Mouse (Mus musculus) neural tube, embryonic 12.5 days (tissue): ENCODE results near the gene Smc3. TPM values are rescaled to one million over a fixed set of nuclear protein-coding genes. Genes with fewer than 3 reads are reported as not detected.
A peak's percentile ranks its signal among the peaks of the same experiment; 100 is the strongest.

Experiments used
- ATAC-seq: fragments of 200-750 bp; cut with Nextera tagmentation; 2 replicates; pipeline ENCODE4 v1.8.0; 2017; ENCODE audit warnings: low read depth, mild to moderate bottlenecking, moderate TSS enrichment, moderate library complexity; ENCODE audit not compliant: low FRiP score
- H3K27ac ChIP-seq: fragments of 300-500 bp; sonication (generic); 2 replicates; pipeline ENCODE4 v1.5.1; 2016
- H3K27me3 ChIP-seq: fragments of 300-500 bp; sonication (generic); replicated peaks from 2 replicates; pipeline ENCODE4 v1.6.1; 2016; ENCODE audit warnings: mild to moderate bottlenecking
- H3K36me3 ChIP-seq: fragments of 300-500 bp; sonication (generic); 2 replicates; pipeline ENCODE4 v1.6.1; 2016; ENCODE audit warnings: mild to moderate bottlenecking
- H3K4me1 ChIP-seq: fragments of 300-500 bp; sonication (generic); 2 replicates; pipeline ENCODE4 v1.6.1; 2016
- H3K4me2 ChIP-seq: fragments of 300-500 bp; sonication (generic); replicated peaks from 2 replicates; pipeline ENCODE4 v1.6.1; 2016; ENCODE audit warnings: mild to moderate bottlenecking
- H3K4me3 ChIP-seq: fragments of 300-500 bp; sonication (generic); 2 replicates; pipeline ENCODE4 v1.5.1; 2016
- H3K9ac ChIP-seq: fragments of 300-500 bp; sonication (generic); 2 replicates; pipeline ENCODE4 v1.6.1; 2016; ENCODE audit warnings: mild to moderate bottlenecking
- H3K9me3 ChIP-seq: fragments of 300-500 bp; sonication (generic); 2 replicates; pipeline ENCODE4 v1.6.1; 2016; ENCODE audit warnings: mild to moderate bottlenecking
- WGBS: fragments of 180-500 bp; shearing (Covaris S2); methylation state at CpG from one replicate; pipeline ENCODE4 v1.1.7; 2016; 5-methylcytosine and 5-hydroxymethylcytosine counted together
- polyA plus RNA-seq: library from polyadenylated mRNA; unstranded; fragments of >200 nt; fragmentation: Nextera tagmentation; extraction: Ambion mirVana; gene quantifications from 2 replicates; pipeline ENCODE4 v1.2.1, GENCODE M21; 2016

Gene Smc3
- polyA plus RNA-seq, 1 experiment from 2014 or later, result 75.8 TPM

DNA sequence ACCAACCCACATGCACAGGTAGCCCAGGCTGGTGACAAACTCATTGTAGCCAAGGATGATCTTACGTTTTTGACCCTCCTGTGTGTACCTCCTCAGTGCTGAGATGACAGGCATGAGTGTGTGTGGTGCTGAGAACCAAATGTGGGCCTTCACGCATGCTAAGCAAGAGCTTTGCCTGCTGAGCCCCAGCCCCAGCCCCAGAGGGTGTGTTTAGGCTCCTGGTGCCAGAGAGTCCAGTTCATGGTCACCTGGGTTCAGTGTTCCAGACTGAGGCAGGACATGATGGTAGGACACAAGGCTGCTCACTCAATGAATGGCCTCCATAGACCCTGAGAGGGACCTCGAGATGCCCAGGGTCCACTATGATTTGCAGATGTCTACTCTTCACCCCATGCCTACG, 65.2 kb downstream of the Smc3 start:
- Histone ChIP-seq H3K27me3 (peaks cover 5% of the 10 kb centered on the region; the same call in 1 of the 2 replicates), H3K4me1 (peaks cover 5% of the 10 kb centered on the region; the same call in 1 of the 2 replicates), H3K4me3 (no peak overlapping the region), H3K9me3 (no peaks in the 10 kb centered on the region), H3K27ac (no peak overlapping the region), H3K4me2 (no peak overlapping the region), H3K9ac (no peak overlapping the region), H3K36me3 (no peaks in the 10 kb centered on the region)
- no peak for ATAC-seq
- WGBS, result 88% methylated on average over 4 of the region's 4 CpGs

DNA sequence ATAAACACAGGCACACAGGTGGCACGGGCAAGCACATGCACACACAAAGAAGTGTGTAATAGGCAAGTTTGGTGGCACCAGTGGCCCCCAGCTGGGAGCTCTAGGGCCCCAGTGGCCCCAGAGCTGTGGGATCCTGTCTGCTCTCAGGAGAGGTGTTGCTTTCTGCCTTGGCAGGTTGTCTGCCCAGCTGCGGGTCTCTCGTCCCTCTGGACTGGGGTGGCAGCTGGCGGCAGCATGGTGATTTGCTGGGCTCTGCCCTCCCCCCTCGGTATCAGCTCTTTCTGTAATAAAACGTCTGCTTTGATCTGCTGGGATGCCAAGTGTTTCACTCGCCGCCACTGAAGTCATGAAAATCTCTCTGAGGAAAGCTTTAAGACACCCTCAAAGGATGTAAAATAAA, 66.5 kb downstream of the Smc3 start:
- Histone ChIP-seq H3K27me3 (peaks cover 7% of the 10 kb centered on the region; the same call in 1 of the 2 replicates), H3K4me1 (peaks cover 10% of the 10 kb centered on the region; the same call in 1 of the 2 replicates), H3K9ac (no peak overlapping the region), H3K36me3 (no peaks in the 10 kb centered on the region), H3K4me3 (no peak overlapping the region), H3K9me3 (no peaks in the 10 kb centered on the region), H3K4me2 (no peak overlapping the region), H3K27ac (no peak overlapping the region)
- WGBS, result 17% methylated on average over 8 of the region's 8 CpGs
- no peak for ATAC-seq

DNA sequence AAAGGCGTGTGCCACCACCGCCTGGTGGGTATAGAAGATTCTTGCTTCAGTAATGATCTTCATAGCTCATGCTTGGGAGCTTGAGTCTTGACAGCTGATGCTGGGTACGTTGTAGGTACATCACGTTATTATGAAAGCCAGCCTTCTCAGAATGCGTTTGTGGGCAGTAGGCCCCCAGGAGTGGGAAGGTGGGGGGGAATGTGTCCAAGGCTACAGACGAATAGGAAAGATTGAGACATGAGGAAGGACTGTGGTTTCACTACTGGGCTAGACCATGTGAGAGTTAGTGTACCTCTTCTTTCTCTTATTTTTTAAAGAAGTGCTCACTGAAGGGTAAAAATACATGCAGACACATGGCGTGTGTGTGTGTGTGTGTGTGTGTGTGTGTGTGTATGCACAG, 68.6 kb downstream of the Smc3 start:
- WGBS, result 87% methylated on average over 7 of the region's 7 CpGs
- no peak for ATAC-seq
- Histone ChIP-seq H3K4me1 (peaks cover 10% of the 10 kb centered on the region; the same call in 1 of the 2 replicates), H3K27me3 (peaks cover 11% of the 10 kb centered on the region), H3K27ac (no peak overlapping the region), H3K4me2 (no peak overlapping the region), H3K9me3 (no peaks in the 10 kb centered on the region), H3K4me3 (no peak overlapping the region), H3K9ac (no peak overlapping the region), H3K36me3 (no peaks in the 10 kb centered on the region)

DNA sequence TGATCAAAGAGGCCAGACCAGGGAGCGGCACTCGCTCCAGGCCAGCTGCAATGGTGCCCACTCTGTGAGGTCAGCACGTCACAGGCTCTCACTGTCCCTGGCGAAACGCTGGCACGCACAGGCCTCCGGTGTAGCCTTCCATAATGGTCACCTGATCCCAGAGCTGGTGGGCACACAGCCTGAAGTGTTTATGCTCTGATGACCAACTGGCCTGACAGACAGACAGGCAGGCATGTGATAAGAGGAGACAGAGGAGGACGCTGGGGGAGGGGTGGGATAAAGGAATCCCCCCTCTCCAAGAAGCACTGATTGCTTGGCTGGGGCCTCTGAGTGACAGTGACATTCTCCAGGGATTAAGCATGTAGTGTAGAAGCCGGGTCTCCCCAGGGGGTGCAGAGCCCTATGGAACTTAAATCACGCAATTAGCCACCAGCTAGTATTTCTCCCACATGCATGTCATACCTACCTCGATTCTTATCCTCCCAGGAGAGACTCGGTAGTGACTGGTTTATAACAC, 70.5 kb downstream of the Smc3 start:
- H3K4me1 ChIP-seq, result peaks cover 10% of the 10 kb centered on the region; the same call in 1 of the 2 replicates
- H3K4me3 ChIP-seq, result no peak overlapping the region
- WGBS, result 63% methylated on average over 12 of the region's 12 CpGs
- peaks cover 29% of the 10 kb centered on the region for H3K27me3 ChIP-seq
- no peak for ATAC-seq
- no peak overlapping the region for H3K4me2 ChIP-seq
- no peak overlapping the region for H3K27ac ChIP-seq
- H3K9me3 ChIP-seq, result no peaks in the 10 kb centered on the region
- no peaks in the 10 kb centered on the region for H3K36me3 ChIP-seq
- no peak overlapping the region for H3K9ac ChIP-seq

DNA sequence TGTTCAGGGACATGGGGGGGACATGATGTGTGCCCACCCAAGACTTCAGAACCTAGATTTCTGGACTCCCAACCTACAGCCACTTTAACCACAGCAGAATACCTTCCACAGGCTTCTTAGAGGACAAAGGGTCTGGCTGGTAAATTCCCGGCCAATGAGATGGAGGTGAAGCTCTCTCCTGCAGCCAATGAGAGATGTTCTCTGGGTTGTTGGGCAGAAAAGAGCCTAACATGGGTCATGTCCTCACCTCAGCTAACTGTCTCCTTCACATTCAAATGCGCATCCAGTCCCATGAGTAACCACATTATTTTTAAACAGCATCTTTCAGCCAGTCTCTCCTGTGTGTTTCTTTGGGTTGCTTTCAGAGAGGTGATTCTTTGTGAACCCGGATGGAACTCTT, 71.2 kb downstream of the Smc3 start:
- no peaks in the 10 kb centered on the region for H3K36me3 ChIP-seq
- 57% methylated on average over 3 of the region's 3 CpGs for WGBS
- no peak overlapping the region for H3K4me2 ChIP-seq
- H3K9me3 ChIP-seq, result no peaks in the 10 kb centered on the region
- H3K27me3 ChIP-seq, result peaks cover 37% of the 10 kb centered on the region
- no peak for ATAC-seq
- no peak overlapping the region for H3K9ac ChIP-seq
- no peak overlapping the region for H3K4me3 ChIP-seq
- H3K4me1 ChIP-seq, result peaks cover 15% of the 10 kb centered on the region
- no peak overlapping the region for H3K27ac ChIP-seq

DNA sequence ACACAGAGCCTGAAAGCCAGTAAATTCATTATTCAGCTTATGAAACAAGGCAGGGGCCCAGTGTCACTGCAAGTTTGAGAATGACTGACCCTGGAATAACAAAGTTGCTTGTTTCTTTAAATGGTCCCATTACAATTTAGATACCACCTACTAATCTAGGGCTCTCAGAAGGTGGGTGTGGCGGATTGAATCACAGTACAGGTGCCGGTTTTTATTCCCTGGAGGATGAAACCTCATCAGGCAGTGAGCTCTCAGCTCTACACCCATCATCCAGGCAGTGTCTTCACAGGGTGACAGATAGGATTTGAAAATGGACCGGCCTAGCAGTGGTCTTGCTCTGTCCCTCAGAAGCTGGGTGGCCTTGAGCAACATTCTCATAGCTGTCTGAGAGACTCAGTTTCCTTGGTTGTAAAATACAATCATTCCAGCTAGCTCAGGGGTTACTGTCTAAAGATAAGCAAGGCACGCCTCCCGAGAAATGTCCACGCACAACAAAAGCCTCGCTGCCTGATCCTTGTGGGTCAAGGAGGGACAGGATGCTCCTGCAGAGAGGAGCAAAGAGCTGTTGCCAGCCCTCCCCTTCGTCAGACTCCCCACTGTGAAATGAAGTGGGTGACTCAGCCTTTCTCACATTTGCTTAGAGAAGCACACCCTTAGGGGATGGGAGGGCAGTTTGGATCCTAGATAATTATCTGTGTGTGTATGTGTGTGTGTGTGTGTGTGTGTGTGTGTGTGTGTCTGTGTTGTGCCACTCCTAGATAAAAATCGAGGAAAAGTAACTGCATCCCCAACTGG, 74.1 kb downstream of the Smc3 start:
- Histone ChIP-seq H3K9me3 (no peaks in the 10 kb centered on the region), H3K27ac (no peak overlapping the region), H3K4me3 (no peak overlapping the region), H3K36me3 (no peaks in the 10 kb centered on the region), H3K27me3 (peaks cover 59% of the 10 kb centered on the region), H3K4me2 (no peak overlapping the region), H3K4me1 (peaks cover 26% of the 10 kb centered on the region), H3K9ac (no peak overlapping the region)
- ATAC-seq, result no peak
- 33% methylated on average over 9 of the region's 9 CpGs for WGBS

DNA sequence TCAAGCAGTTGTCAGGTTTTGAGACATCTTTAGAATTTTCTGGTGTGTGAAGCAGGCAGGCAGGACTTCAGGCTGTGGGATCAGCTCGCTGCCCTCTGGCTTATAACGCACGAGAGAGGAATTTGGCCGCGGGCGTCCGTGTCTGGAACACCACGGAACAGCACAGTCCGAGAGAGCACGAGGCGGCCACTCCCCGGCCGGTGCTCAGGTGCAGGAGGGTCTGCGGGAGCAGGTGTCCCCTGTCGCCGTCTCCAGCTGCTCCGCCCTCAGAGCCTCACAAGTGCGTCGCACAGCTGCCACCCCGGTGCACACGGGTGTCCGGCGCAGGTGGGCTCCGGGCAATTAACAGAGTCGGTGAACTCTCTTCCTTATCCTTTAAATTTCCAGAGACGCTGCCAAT, 76.0 kb downstream of the Smc3 start:
- Histone ChIP-seq H3K4me1 (peaks cover 24% of the 10 kb centered on the region), H3K27ac (no peak overlapping the region), H3K27me3 (peaks cover 52% of the 10 kb centered on the region), H3K4me2 (peak overlapping the region; percentile 100), H3K36me3 (no peaks in the 10 kb centered on the region), H3K4me3 (peak overlapping the region; percentile 43), H3K9me3 (no peaks in the 10 kb centered on the region), H3K9ac (no peak overlapping the region)
- WGBS, result 1% methylated on average over 26 of the region's 26 CpGs
- ATAC-seq, result peak; percentile 70

DNA sequence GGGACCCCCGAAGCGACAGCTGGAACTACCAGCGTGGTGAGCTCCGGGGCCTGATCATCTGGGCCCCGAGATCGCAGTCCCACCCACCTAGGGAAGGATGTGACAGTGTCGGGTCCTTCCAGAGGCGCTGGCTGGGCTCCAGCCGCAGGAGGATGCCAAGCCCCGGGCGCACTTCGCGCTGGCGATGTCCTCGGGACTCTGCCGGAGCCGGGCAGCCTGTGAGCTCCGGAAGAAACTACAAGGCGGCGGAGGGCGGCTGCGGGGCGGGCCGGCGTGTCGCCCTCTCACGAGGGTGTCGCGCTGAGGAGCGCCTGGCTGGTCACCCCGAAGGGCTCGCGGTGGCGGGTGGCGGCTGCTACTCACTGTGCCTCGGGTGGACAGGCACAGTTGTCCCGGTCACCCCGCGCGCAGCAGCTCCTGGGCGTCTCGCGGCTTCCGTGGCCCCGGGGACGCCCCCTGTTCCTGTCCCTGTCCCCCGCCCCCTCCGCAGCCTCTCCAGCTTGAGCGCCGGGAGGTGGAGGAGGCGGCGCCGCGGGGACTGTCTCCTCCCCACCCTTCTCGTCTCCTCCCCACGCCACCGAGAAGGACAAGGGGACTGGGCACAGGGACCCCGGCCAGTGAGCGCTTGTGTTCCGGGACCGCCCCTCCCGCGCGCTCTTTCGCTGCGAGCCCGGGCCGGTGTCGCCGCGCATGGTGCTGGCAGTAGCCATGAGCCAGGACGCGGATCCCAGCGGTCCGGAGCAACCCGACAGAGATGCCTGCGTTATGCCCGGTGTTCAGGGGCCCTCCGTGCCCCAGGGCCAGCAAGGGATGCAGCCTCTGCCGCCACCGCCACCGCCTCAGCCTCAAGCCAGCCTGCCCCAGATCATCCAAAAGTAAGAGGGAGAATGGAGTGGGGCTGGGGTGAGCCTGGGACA, 76.8 kb downstream of the Smc3 start, which contains the start of gene Rbm20:
Gene Rbm20 (plus strand): TSS at position 589 of the 917 bp plus-strand sequence.
- Histone ChIP-seq H3K9ac (peak within 1 kb of the TSS; percentile 58), H3K27ac (no peak within 1 kb of the TSS), H3K4me1 (peaks cover 24% of the 10 kb centered on the region), H3K27me3 (peaks cover 52% of the 10 kb centered on the region), H3K9me3 (no peaks in the 10 kb centered on the region), H3K4me2 (peak within 1 kb of the TSS; percentile 100), H3K4me3 (peak within 1 kb of the TSS; percentile 43), H3K36me3 (no peaks in the 10 kb centered on the region)
- peak; percentile 70 for ATAC-seq
- under 1% methylated on average over 81 of the region's 82 CpGs for WGBS

DNA sequence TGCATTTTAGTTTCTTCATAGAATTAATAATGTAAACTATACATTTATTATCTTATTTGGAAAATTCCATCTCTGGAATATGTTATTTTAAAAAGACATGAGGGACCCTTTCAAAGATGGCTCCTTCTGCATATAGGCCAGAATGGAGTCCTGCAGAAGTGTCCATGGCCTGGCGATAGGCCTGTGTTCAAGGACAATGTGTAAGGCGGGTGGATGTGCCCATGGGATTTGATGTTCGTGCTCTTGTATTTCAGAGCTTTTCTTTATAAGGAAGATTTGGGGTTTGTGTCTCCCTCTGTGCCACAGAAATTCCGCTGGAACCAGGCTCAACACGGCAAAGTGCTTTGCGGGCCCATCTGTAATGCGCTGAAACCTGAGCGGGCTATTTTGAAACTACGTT, 79.0 kb downstream of the Smc3 start:
- no peak overlapping the region for H3K27ac ChIP-seq
- H3K4me2 ChIP-seq, result no peak overlapping the region
- no peaks in the 10 kb centered on the region for H3K36me3 ChIP-seq
- no peak overlapping the region for H3K9ac ChIP-seq
- ATAC-seq, result no peak
- WGBS, result 93% methylated on average over 9 of the region's 9 CpGs
- no peaks in the 10 kb centered on the region for H3K9me3 ChIP-seq
- H3K4me1 ChIP-seq, result peaks cover 24% of the 10 kb centered on the region
- peaks cover 48% of the 10 kb centered on the region for H3K27me3 ChIP-seq
- H3K4me3 ChIP-seq, result no peak overlapping the region

DNA sequence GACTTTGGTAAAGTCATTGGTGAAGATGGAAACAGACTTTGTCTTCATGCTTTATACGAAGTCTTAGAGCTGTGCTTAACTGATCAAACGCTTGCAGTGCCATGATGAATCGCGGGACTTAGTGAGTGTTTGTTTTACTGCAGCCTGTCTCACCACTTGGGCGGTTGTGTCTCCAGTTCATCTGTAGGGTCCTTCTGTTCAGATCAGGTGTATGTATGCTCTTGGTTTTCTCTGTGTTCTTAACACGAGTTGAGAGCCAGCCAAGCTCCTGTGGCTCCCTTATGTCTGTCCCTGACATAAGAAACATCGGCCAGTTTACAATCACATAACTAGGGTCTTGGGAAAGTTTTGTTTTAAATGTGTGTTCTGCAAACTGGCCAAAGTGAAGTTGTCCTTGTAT, 79.8 kb downstream of the Smc3 start:
- Histone ChIP-seq H3K4me1 (peaks cover 24% of the 10 kb centered on the region), H3K9me3 (no peaks in the 10 kb centered on the region), H3K27ac (no peak overlapping the region), H3K4me2 (no peak overlapping the region), H3K36me3 (no peaks in the 10 kb centered on the region), H3K4me3 (no peak overlapping the region), H3K27me3 (peaks cover 40% of the 10 kb centered on the region), H3K9ac (no peak overlapping the region)
- 82% methylated on average over 7 of the region's 7 CpGs for WGBS
- no peak for ATAC-seq

DNA sequence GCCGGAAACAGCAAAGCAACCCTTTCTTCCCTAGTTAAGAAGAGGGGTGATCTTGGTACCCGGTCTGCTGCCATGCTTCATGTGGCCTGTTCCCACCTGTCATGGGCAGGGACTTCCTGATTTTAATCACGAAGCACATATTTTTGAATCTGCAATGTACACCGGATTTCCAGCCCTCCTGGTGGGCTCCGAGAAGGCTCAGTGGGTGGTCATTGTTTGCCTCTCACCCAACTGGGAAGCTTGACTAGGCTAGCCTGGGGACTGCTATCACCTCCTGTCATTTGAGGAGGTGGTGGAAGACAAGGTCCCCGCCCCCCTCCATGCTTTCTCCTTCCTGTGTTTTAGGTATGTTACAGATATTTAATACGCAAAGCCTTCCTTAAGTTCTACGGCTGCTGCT, 82.2 kb downstream of the Smc3 start:
- ATAC-seq, result no peak
- no peak overlapping the region for H3K9ac ChIP-seq
- 45% methylated on average over 8 of the region's 8 CpGs for WGBS
- peaks cover 11% of the 10 kb centered on the region for H3K4me1 ChIP-seq
- H3K4me3 ChIP-seq, result no peak overlapping the region
- H3K9me3 ChIP-seq, result no peaks in the 10 kb centered on the region
- H3K27ac ChIP-seq, result no peak overlapping the region
- peaks cover 16% of the 10 kb centered on the region for H3K27me3 ChIP-seq
- no peaks in the 10 kb centered on the region for H3K36me3 ChIP-seq
- no peak overlapping the region for H3K4me2 ChIP-seq

DNA sequence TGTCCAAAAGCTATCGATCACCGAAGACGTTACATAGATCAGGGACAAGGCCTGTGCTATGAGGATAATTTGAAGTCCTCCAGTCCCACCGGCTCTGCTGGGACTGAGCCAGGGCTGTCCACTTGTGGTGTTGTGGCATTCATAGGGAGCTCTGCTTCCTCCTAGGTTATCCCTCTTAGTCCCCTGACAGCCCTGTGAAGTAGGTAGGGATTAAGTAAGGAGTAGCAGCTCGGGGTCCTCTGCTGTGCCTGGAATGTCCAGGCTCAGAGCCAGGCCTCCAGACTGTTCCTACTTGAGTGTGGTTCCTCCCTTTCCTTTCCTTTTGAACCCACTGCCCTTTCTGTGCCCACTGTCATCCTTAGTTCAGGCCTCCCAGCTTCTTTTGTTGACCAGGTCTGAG, 87.4 kb downstream of the Smc3 start:
- H3K4me2 ChIP-seq, result no peak overlapping the region

More for the DNA sequence above, 87.4 kb downstream of the Smc3 start:
- H3K27ac ChIP-seq, result no peak overlapping the region
- 89% methylated on average over 5 of the region's 5 CpGs for WGBS
- no peak overlapping the region for H3K9ac ChIP-seq
- H3K4me3 ChIP-seq, result no peak overlapping the region
- no peaks in the 10 kb centered on the region for H3K9me3 ChIP-seq
- H3K27me3 ChIP-seq, result 0 out of 2 replicates have a peak, but pooled peaks cover 4% of the 10 kb centered on the region
- ATAC-seq, result no peak
- H3K36me3 ChIP-seq, result no peaks in the 10 kb centered on the region
- no peaks in the 10 kb centered on the region; the same call in 1 of the 2 replicates for H3K4me1 ChIP-seq
